Mouse (Mus musculus): ENCODE measurements around the gene Tle3.

- TF ChIP-seq CHD2 (IDR thresholded peaks at IDR 0.05; ENCODE audit: low read depth, low read length) (no peak), MAFK (IDR thresholded peaks at IDR 0.05; ENCODE audit: insufficient read depth, low read depth, low read length) (no peak), HCFC1 (IDR thresholded peaks at IDR 0.05; ENCODE audit: borderline replicate concordance, insufficient read depth, low read length) (no peak)
Measured at GRCm38 (mm10) chr9:61442951-61443630, 70.9 kb downstream of the Tle3 start.

Measured in ES-E14 (cell line).